Mouse (Mus musculus) macrophage (primary cell): ENCODE measurements at regions not wholly inside any gene's neighbourhood (a gene's known extent, or its start where the extent isn't known, plus 50 kb on each side); places are given as distances from the start of the nearest gene placed in this dataset.

Experiments
- H3K27ac ChIP-seq: fragments of 350-480 bp; formaldehyde crosslinking; 2 replicates; pipeline ENCODE4 v1.9.0; 2021
- H3K36me3 ChIP-seq: fragments of 350-480 bp; formaldehyde crosslinking; 2 replicates; pipeline ENCODE4 v1.9.0; 2021; ENCODE audit errors: inconsistent target
- H3K4me3 ChIP-seq: fragments of 350-480 bp; formaldehyde crosslinking; 2 replicates; pipeline ENCODE4 v1.9.0; 2021; ENCODE audit errors: inconsistent target
- H3K79me2 ChIP-seq: fragments of 350-480 bp; formaldehyde crosslinking; 2 replicates; pipeline ENCODE4 v1.9.0; 2021; ENCODE audit errors: inconsistent target
- WGBS: methylation state at CpG from one replicate; pipeline ENCODE4 v1.1.7; 2026; ENCODE audit warnings: inconsistent platforms; ENCODE audit not compliant: missing documents; 5-methylcytosine and 5-hydroxymethylcytosine counted together

GRCm38 (mm10) chr6:51025411-51025810 lies 371.2 kb upstream of the Npvf start:
- no peaks in the 10 kb centered on the region for H3K79me2 ChIP-seq
- WGBS: 44% methylated on average over 3 of the region's 3 CpGs
- H3K27ac ChIP-seq: no peak overlapping the region
- no peak overlapping the region for H3K4me3 ChIP-seq
- H3K36me3 ChIP-seq: no peaks in the 10 kb centered on the region

- Histone ChIP-seq H3K79me2 (no peaks in the 10 kb centered on the region), H3K27ac (no peak overlapping the region), H3K36me3 (no peaks in the 10 kb centered on the region), H3K4me3 (no peak overlapping the region)
- WGBS: 69% methylated on average over 2 of the region's 2 CpGs
Observed at GRCm38 (mm10) chr6:51027296-51027695, 373.1 kb upstream of the Npvf start.

- Histone ChIP-seq H3K4me3 (no peak overlapping the region), H3K27ac (no peak overlapping the region), H3K79me2 (no peaks in the 10 kb centered on the region), H3K36me3 (no peaks in the 10 kb centered on the region)
- 84% methylated on average over 3 of the region's 3 CpGs for whole genome bisulfite sequencing
Observed at GRCm38 (mm10) chr6:51029516-51029915, 375.3 kb upstream of the Npvf start.

GRCm38 (mm10) chr6:51029953-51030352 lies 375.7 kb upstream of the Npvf start:
- no peaks in the 10 kb centered on the region for H3K36me3 ChIP-seq
- H3K27ac ChIP-seq: no peak overlapping the region
- no peaks in the 10 kb centered on the region for H3K79me2 ChIP-seq
- H3K4me3 ChIP-seq: no peak overlapping the region
- 94% methylated on average over 3 of the region's 3 CpGs for WGBS

GRCm38 (mm10) chr6:51033835-51034234 lies 379.6 kb upstream of the Npvf start:
- Histone ChIP-seq H3K27ac (no peak overlapping the region), H3K4me3 (no peak overlapping the region), H3K79me2 (no peaks in the 10 kb centered on the region), H3K36me3 (no peaks in the 10 kb centered on the region)
- WGBS: 89% methylated on average over 6 of the region's 6 CpGs

GRCm38 (mm10) chr6:51036074-51036473 lies 381.8 kb upstream of the Npvf start:
- Histone ChIP-seq H3K36me3 (no peaks in the 10 kb centered on the region), H3K4me3 (no peak overlapping the region), H3K79me2 (no peaks in the 10 kb centered on the region), H3K27ac (no peak overlapping the region)
- WGBS: 86% methylated on average over 4 of the region's 4 CpGs

- no peak overlapping the region for H3K27ac ChIP-seq
- H3K79me2 ChIP-seq: no peaks in the 10 kb centered on the region
- H3K4me3 ChIP-seq: no peak overlapping the region
- H3K36me3 ChIP-seq: no peaks in the 10 kb centered on the region
- 54% methylated on average over 1 of the region's 1 CpGs for WGBS
Observed at GRCm38 (mm10) chr6:51036553-51036952, 382.3 kb upstream of the Npvf start.

- Histone ChIP-seq H3K79me2 (no peaks in the 10 kb centered on the region), H3K36me3 (no peaks in the 10 kb centered on the region), H3K4me3 (no peak overlapping the region), H3K27ac (no peak overlapping the region)
- WGBS: 80% methylated on average over 4 of the region's 4 CpGs
Observed at GRCm38 (mm10) chr6:51036956-51037355, 382.7 kb upstream of the Npvf start.

- Histone ChIP-seq H3K79me2 (no peaks in the 10 kb centered on the region), H3K4me3 (no peak overlapping the region), H3K36me3 (no peaks in the 10 kb centered on the region), H3K27ac (no peak overlapping the region)
- WGBS: 90% methylated on average over 20 of the region's 20 CpGs
Observed at GRCm38 (mm10) chr6:51039486-51040180, 385.4 kb upstream of the Npvf start.

- WGBS: 92% methylated on average over 7 of the region's 7 CpGs
- Histone ChIP-seq H3K36me3 (no peaks in the 10 kb centered on the region), H3K79me2 (no peaks in the 10 kb centered on the region), H3K4me3 (no peak overlapping the region), H3K27ac (no peak overlapping the region)
Observed at GRCm38 (mm10) chr6:51043970-51044369, 388.5 kb upstream of the Nfe2l3 start.

- H3K79me2 ChIP-seq: no peaks in the 10 kb centered on the region
- no peaks in the 10 kb centered on the region for H3K36me3 ChIP-seq
- WGBS: 93% methylated on average over 14 of the region's 14 CpGs
- no peak overlapping the region for H3K4me3 ChIP-seq
- no peak overlapping the region for H3K27ac ChIP-seq
Observed at GRCm38 (mm10) chr6:51044873-51045272, 387.6 kb upstream of the Nfe2l3 start.

GRCm38 (mm10) chr6:51052451-51052921 lies 380.0 kb upstream of the Nfe2l3 start:
- no peaks in the 10 kb centered on the region for H3K79me2 ChIP-seq
- 86% methylated on average over 5 of the region's 5 CpGs for WGBS
- no peak overlapping the region for H3K4me3 ChIP-seq
- H3K36me3 ChIP-seq: no peaks in the 10 kb centered on the region
- H3K27ac ChIP-seq: no peak overlapping the region

- no peaks in the 10 kb centered on the region for H3K36me3 ChIP-seq
- H3K4me3 ChIP-seq: no peak overlapping the region
- WGBS: 81% methylated on average over 7 of the region's 7 CpGs
- no peaks in the 10 kb centered on the region for H3K79me2 ChIP-seq
- no peak overlapping the region for H3K27ac ChIP-seq
Observed at GRCm38 (mm10) chr6:51057229-51057628, 375.2 kb upstream of the Nfe2l3 start.

- Histone ChIP-seq H3K4me3 (no peak overlapping the region), H3K27ac (no peak overlapping the region), H3K79me2 (no peaks in the 10 kb centered on the region), H3K36me3 (no peaks in the 10 kb centered on the region)
- WGBS: 83% methylated on average over 7 of the region's 7 CpGs
Observed at GRCm38 (mm10) chr6:51059923-51060847, 372.3 kb upstream of the Nfe2l3 start.
